Mouse (Mus musculus) right cerebral cortex, postnatal 36 days (tissue): Measurements from ENCODE around the gene Gpr82.

Experiments used
- DNase-seq, 2 experiments: peaks; one replicate each; pipeline ENCODE4 v3.0.0; 2022; ENCODE audit warnings: low spot score in 2 of 2, mixed read lengths in 1 of 2

Gene Gpr82

GRCm38 (mm10) chrX:13661063-13661462, at the start of gene Gpr82:
TSS of gene Gpr82 (plus strand) at chrX:13661363.
- no peak for DNase-seq

GRCm38 (mm10) chrX:13612115-13612514, 49.0 kb upstream of the Gpr82 start:
- DNase-seq = no peak

DNA sequence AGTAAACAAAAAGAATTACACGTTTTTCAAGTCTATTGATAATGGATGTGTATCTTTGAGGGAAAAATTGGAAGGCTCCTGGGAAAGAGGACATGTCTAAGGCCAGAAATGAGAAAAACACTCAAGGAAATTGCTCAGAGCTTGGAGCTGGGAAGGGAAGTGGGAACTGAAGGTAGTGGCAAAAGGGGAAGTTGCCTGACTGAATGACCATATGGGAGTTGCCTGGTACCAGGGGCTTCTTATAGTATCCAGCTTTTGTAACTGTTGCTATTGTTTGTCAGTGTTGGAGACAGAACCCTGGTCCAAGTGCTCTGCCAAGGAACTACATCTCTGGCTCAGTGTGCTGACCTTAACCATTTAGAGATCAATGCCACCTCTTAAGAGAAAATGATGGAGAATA, 44.4 kb upstream of the Gpr82 start:
- DNase-seq = no peak

DNA sequence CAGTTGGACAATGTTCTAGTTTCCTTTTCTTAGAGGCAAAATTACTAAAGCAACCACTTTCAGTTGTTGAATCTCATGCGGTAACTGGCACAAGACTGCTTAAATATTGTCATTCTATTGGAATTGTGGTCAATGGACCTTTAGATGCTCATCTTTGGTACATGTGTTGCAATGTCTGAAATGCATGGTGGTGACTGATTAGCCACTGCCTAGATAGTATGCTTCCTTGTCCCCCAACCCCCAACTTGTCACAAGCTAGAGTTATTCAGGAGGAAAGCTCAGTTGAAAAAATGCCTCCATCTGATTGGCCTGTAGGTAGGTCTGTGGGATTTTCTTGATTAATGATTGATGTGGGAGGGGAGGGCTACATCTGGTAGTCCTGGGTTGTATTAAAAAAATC, 43.9 kb upstream of the Gpr82 start:
- no peak for DNase-seq

- DNase-seq = no peak
These were observed 42.7 kb upstream of the Gpr82 start for GRCm38 (mm10) chrX:13618476-13618875.

- DNase-seq = no peak
These were observed 39.7 kb upstream of the Gpr82 start for GRCm38 (mm10) chrX:13621473-13621872.

GRCm38 (mm10) chrX:13622654-13623053, 38.5 kb upstream of the Gpr82 start:
- no peak for DNase-seq

- DNase-seq = no peak
These were observed 29.4 kb upstream of the Gpr82 start, which contains the start of gene Gpr34 for GRCm38 (mm10) chrX:13631599-13632283. TSS of gene Gpr34 (plus strand) at chrX:13632089.

DNA sequence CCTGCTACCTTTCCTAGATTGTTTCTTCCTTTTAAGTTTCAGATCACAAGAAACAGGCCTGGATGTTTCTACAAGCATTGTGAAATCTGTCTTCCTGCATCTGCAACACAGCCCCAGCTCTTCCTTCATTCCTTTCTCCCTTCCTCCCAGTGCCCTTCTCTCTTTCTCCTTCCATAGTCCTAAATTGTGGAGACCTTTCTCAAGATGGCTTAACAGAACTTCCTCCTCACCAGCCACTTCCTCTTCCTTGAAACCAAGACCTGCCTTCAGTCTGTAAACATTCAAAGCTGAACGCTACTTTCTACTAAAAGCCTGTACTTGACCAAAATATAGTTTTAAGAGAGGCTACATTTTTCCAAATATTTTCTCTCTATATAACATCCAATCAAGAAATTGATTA, 24.8 kb upstream of the Gpr82 start:
- DNase-seq = no peak

- no peak for DNase-seq
These were observed 22.3 kb upstream of the Gpr82 start for GRCm38 (mm10) chrX:13638894-13639293.

DNA sequence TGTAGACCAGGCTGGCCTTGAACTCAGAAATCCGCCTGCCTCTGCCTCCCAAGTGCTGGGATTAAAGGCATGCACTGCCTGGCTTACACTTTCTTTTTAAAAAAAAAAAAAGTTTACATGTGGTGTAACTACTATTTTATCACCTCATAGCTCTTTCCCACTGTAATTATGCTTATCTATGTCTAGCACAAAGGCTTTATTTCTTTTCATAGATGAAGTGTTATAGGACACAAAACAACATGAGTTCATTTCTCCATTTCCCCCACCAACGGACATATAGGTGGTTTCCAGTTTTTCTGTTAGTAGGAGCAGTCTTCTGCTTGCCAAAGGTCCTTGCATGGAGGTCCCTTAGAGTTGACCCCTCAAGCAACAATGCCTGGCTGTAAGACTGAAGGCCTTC, 9.3 kb upstream of the Gpr82 start:
- no peak for DNase-seq

DNA sequence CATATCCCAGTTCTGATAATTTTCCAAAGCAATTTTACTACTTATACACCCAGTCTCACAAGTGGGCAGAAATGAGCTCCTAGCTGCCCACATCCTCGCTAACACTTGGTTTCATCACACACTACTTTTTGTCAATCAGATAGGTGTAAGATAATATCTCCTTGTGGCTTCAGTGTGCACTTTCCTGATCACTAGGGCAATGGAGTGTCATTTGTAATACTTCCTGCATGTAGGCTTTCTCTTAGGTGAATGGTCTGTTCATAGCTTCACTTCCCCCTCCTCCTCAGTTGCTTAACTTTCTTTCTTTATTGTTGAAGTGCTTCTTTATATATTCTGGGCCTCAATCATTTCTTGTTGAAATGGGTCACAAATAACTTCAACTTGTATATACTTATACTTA, 8.9 kb upstream of the Gpr82 start:
- DNase-seq = no peak

- DNase-seq = peak; percentile 7 to 26
These were observed 6.2 kb upstream of the Gpr82 start for GRCm38 (mm10) chrX:13655005-13655421.

DNA sequence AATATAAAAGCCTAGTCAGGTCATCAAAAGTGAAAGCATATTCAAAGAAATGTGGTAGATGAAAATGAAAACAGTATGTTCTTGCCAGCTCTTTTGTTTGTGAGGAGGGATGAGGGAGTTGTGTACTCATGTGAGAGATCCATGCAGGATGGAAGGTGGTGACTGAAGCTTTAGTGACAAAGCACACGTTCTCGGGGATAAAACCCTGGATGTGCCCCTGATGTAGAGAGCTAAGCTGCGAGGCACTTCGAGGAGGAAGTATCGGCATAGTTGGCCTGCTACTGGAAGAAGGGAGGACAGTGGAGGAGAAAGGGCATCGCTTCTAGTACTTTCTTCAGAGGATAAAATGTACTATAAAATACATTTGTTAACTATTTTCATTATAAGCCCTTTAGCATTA, 5.3 kb upstream of the Gpr82 start:
- no peak for DNase-seq

GRCm38 (mm10) chrX:13656721-13657120, 4.4 kb upstream of the Gpr82 start:
- DNase-seq = peak; percentile 9 to 11

- no peak for DNase-seq
These were observed 2.5 kb upstream of the Gpr82 start for GRCm38 (mm10) chrX:13658616-13659140.

DNA sequence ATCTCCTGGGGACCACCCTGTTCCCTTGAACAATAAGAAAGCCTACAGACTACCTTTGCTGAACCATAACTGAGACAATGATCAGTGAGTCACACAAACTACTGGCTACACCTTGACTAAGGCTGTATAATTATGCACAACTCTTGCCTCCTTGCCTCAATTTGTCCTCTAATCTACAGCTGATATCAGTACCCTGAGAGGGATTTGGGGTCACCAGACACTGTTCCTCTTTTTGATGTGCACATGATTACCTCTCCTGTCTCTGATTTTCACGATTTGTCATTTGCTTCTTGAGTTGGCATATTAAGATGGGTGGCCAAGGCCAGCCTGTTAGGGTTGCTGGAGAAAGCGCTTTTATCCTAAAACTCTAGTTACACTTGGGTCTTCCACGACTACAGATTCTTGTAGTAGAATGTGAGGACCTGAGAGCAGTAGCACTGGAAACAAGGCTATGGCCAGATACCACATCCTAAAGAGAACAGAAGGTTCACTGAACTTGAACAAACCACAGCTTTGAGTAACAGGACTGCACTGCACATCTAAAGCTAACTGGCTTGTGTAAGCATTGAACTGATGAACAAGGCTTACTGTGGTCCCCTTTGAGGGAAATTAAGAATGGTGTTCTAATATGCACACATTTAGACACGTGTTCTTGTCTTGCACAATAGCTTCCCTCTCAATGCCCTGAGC, 1.8 kb upstream of the Gpr82 start:
- no peak for DNase-seq

DNA sequence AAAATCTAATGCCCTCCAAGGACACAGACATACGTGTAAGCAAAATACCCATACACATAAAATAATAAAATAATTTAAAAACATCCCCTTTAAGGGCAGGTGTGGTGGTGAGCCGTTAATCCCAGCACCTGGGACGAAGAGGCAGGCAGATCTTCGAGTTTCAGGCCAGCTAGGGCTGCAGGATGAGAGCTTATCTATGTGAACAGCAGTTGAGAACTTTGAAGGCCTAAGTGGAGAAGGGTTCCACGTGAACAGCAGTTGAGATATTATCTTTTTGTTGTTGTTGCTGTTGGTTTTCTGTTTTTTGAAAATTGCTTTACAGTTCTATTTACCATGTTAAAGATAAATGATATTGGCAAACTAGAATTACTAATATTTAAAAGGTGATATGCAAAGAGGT, 7.7 kb downstream of the Gpr82 start:
- no peak for DNase-seq

DNA sequence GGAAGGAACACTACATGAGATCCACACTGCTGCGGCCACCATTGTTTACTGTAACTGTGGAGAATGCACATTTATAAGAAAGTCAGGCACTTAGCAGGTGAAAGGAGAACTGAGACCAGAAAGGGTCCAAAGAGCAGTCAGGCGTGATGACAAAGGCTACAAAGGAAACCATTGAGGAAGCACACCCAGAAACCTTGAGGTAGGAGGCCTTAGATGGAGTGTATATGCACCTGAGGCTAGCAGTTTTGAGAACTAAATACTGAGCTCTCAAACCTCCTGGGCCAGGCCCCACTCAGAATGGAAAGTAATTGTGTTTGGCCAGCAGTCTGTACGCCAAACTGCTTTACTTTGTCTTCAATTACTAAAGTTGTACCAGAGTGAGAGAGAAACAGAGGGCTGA, 9.2 kb downstream of the Gpr82 start:
- no peak for DNase-seq

DNA sequence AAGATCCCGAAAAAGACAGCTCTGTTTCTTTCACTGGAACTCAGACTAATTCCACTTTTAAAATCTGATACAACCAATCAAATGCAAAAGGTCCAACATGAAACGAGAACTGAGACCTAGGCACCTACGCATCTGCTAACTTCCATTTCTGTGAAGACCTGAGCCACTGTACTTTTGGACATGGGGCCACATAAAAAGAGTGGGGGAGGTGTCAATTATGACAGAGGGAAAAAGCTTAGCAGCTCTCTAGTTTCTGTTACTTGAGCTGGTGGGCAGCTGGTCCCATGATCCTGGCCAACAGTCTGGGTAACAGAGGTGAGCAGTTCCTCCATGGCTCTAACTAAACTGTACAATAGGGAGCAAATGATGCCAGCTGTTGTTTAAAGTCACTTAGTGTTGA, 11.8 kb downstream of the Gpr82 start:
- no peak for DNase-seq

- DNase-seq = no peak
These were observed 20.6 kb downstream of the Gpr82 start for GRCm38 (mm10) chrX:13681748-13682147.

- no peak for DNase-seq
These were observed 25.4 kb downstream of the Gpr82 start for GRCm38 (mm10) chrX:13686589-13686988.

- DNase-seq = peak; percentile 11 to 46
These were observed 27.2 kb downstream of the Gpr82 start for GRCm38 (mm10) chrX:13688356-13688755.
